Mouse (Mus musculus) myocyte (in vitro differentiated cells): ENCODE measurements around the gene Pacsin1. TPM values are rescaled to one million over a fixed set of nuclear protein-coding genes. Genes with fewer than 3 reads are reported as not detected.
"Not testable (repeated sequence)": the region's sequence is repeated elsewhere in the genome, so short reads cannot be mapped to it uniquely, and the experiment has no call there.

Experiments
- H3K27me3 ChIP-seq: one replicate; pipeline ENCODE4 v1.6.1; 2011; ENCODE audit not compliant: control insufficient read depth, insufficient read depth, insufficient read length
- H3K36me3 ChIP-seq: one replicate; pipeline ENCODE4 v1.6.1; 2011; ENCODE audit not compliant: control insufficient read depth, insufficient read depth
- H3K4me2 ChIP-seq: one replicate; pipeline ENCODE4 v1.6.1; 2011; ENCODE audit warnings: low read depth, control low read depth
- H3K4me3 ChIP-seq: one replicate; pipeline ENCODE4 v1.5.1; 2011; ENCODE audit warnings: mild to moderate bottlenecking, control low read depth, moderate library complexity
- H3K79me2 ChIP-seq: one replicate; pipeline ENCODE4 v1.6.1; 2011; ENCODE audit not compliant: control insufficient read depth, insufficient read depth
- H3ac ChIP-seq: one replicate; pipeline ENCODE4 v1.6.1; 2011; ENCODE audit not compliant: control insufficient read depth, insufficient read length
- CEBPB ChIP-seq: IDR thresholded peaks from 2 replicates; pipeline ENCODE4 v1.6.1; 2011; ENCODE audit warnings: mild to moderate bottlenecking, moderate library complexity; ENCODE audit not compliant: poor library complexity, insufficient read depth, severe bottlenecking
- E2F4 ChIP-seq: IDR thresholded peaks from one replicate; pipeline ENCODE4 v1.6.1; 2011; ENCODE audit warnings: mild to moderate bottlenecking, control low read depth, moderate library complexity; ENCODE audit not compliant: insufficient read depth
- MAX ChIP-seq: IDR thresholded peaks from one replicate; pipeline ENCODE4 v1.6.1; 2011; ENCODE audit warnings: low read depth, mild to moderate bottlenecking, control low read depth
- MYOD1 ChIP-seq, 3 experiments: IDR thresholded peaks; one replicate each; pipeline ENCODE4 v1.6.1; 2011; ENCODE audit warnings: control low read depth in 2 of 3, low read depth in 2 of 3, mild to moderate bottlenecking in 2 of 3, moderate library complexity in 1 of 3; ENCODE audit not compliant: insufficient read length in 2 of 3, control insufficient read depth in 1 of 3
- MYOG ChIP-seq, 3 experiments: IDR thresholded peaks; one replicate each; pipeline ENCODE4 v1.6.1; 2011; ENCODE audit warnings: control low read depth in 2 of 3, low read depth in 2 of 3, mild to moderate bottlenecking in 2 of 3; ENCODE audit not compliant: insufficient read length in 2 of 3, control insufficient read depth in 1 of 3, insufficient read depth in 1 of 3
- POLR2A ChIP-seq: IDR thresholded peaks from one replicate; pipeline ENCODE4 v1.6.1; 2011; ENCODE audit warnings: low read depth, mild to moderate bottlenecking, control low read depth, moderate library complexity; ENCODE audit not compliant: insufficient read length
- POLR2AphosphoS2 ChIP-seq: IDR thresholded peaks from one replicate; pipeline ENCODE4 v1.6.1; 2011; ENCODE audit warnings: low read depth, control low read depth; ENCODE audit not compliant: insufficient read length
- REST ChIP-seq: IDR thresholded peaks from one replicate; pipeline ENCODE4 v1.6.1; 2011; ENCODE audit warnings: mild to moderate bottlenecking, control low read depth, moderate library complexity; ENCODE audit not compliant: insufficient read depth, insufficient read length
- SRF ChIP-seq: IDR thresholded peaks from one replicate; pipeline ENCODE4 v1.6.1; 2011; ENCODE audit warnings: low read depth; ENCODE audit not compliant: control insufficient read depth, insufficient read length
- TCF12 ChIP-seq: IDR thresholded peaks from one replicate; pipeline ENCODE4 v1.6.1; 2011; ENCODE audit warnings: mild to moderate bottlenecking, control low read depth; ENCODE audit not compliant: poor library complexity, insufficient read depth, severe bottlenecking
- TCF3 ChIP-seq: IDR thresholded peaks from one replicate; pipeline ENCODE4 v1.6.1; 2011; ENCODE audit warnings: low read depth, control low read depth; ENCODE audit not compliant: insufficient read length
- USF1 ChIP-seq: IDR thresholded peaks from one replicate; pipeline ENCODE4 v1.6.1; 2011; ENCODE audit warnings: low read depth, mild to moderate bottlenecking, control low read depth, moderate library complexity
- polyA plus RNA-seq: library from polyadenylated mRNA; unstranded; fragments of >200 nt; fragmentation: generic; extraction: Trizol; gene quantifications from one replicate; pipeline ENCODE4 v1.2.1, GENCODE M21; 2012; ENCODE audit warnings: missing spikeins

Pacsin1 gene
- polyA plus RNA-seq, 1 experiment = 3.0 TPM

DNA sequence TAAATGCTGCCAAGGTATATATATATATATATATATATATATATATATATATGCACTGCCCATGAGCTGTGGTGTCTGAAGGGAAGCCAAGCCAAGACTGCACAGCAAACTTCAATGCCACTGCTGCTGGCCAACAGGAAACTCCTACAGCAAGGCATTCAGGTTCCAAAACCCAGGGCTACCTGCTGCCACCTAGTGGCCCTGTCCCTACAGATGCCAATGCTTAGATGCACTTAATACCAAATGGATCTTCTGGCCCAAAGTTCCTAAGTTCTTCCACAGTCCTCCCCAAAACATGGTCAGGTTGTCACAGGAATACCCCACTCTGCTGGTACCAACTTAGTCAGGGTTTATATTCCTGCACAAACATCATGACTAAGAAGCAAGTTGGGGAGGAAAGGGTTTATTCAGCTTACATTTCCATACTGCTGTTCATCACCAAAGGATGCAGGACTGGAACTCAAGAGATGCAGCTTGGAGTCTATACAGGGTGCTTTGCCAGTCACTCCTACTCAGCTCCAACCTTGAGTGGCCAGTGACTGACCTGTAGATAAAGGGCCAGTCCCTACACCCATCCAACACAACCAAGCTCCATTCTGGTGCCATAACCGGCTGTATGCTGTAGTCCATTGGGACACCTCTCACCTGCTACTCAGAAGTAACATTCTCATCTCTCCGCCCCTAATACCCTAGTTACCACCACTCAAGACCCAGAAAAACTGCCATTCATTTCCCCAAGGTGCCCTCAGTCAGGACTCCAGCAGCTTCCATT is 25.9 kb upstream of the Pacsin1 start:
- Histone ChIP-seq H3K27me3 (no peaks in the 10 kb centered on the region), H3K36me3 (peaks cover 34% of the 10 kb centered on the region), H3ac (no peak overlapping the region), H3K4me3 (no peak overlapping the region), H3K79me2 (peaks cover 31% of the 10 kb centered on the region), H3K4me2 (no peak overlapping the region)
- peak; percentile 22 for TF ChIP-seq POLR2A
- no peak for TF ChIP-seq E2F4
- peak; percentile 96 for TF ChIP-seq POLR2AphosphoS2

- H3K36me3 ChIP-seq = peaks cover 34% of the 10 kb centered on the region
- peaks cover 37% of the 10 kb centered on the region for H3K79me2 ChIP-seq
- H3K4me3 ChIP-seq = peak within 1 kb of the TSS; percentile 96
- peak within 1 kb of the TSS; percentile 96 for H3K4me2 ChIP-seq
- TF ChIP-seq MYOD1 (IDR thresholded peaks at IDR 0.05; ENCODE audit: control insufficient read depth in 1 of 3, insufficient read length in 2 of 3, low read depth in 2 of 3) = peak in 1 of 3 experiments; percentile 30
- TF ChIP-seq MYOG (IDR thresholded peaks at IDR 0.05; ENCODE audit: control insufficient read depth in 1 of 3, insufficient read depth in 1 of 3, insufficient read length in 2 of 3, low read depth in 2 of 3) = no peak
- peak; percentile 22 for TF ChIP-seq E2F4
- no peak for TF ChIP-seq CEBPB
- TF ChIP-seq MAX = no peak
- no peak for TF ChIP-seq USF1
- no peak for TF ChIP-seq SRF
- TF ChIP-seq POLR2A = peak; percentile 97
- peak; percentile 100 for TF ChIP-seq POLR2AphosphoS2
- no peak for TF ChIP-seq TCF12
- no peak for TF ChIP-seq TCF3
- TF ChIP-seq REST = no peak
- H3K27me3 ChIP-seq = no peaks in the 10 kb centered on the region
- H3ac ChIP-seq = peak within 1 kb of the TSS; percentile 61
Observed at GRCm38 (mm10) chr17:27634871-27635574, 20.3 kb upstream of the Pacsin1 start, which contains the start of gene RPS10-NUDT3. Gene RPS10-NUDT3, minus strand, starts transcription at chr17:27635222.

GRCm38 (mm10) chr17:27635575-27635903 is 19.8 kb upstream of the Pacsin1 start:
- Histone ChIP-seq H3K4me2 (peak overlapping the region; percentile 71), H3ac (peak overlapping the region; percentile 61), H3K36me3 (peaks cover 32% of the 10 kb centered on the region), H3K79me2 (peaks cover 37% of the 10 kb centered on the region), H3K4me3 (peak overlapping the region; percentile 96)
- H3K27me3 ChIP-seq = not testable (repeated sequence)

DNA sequence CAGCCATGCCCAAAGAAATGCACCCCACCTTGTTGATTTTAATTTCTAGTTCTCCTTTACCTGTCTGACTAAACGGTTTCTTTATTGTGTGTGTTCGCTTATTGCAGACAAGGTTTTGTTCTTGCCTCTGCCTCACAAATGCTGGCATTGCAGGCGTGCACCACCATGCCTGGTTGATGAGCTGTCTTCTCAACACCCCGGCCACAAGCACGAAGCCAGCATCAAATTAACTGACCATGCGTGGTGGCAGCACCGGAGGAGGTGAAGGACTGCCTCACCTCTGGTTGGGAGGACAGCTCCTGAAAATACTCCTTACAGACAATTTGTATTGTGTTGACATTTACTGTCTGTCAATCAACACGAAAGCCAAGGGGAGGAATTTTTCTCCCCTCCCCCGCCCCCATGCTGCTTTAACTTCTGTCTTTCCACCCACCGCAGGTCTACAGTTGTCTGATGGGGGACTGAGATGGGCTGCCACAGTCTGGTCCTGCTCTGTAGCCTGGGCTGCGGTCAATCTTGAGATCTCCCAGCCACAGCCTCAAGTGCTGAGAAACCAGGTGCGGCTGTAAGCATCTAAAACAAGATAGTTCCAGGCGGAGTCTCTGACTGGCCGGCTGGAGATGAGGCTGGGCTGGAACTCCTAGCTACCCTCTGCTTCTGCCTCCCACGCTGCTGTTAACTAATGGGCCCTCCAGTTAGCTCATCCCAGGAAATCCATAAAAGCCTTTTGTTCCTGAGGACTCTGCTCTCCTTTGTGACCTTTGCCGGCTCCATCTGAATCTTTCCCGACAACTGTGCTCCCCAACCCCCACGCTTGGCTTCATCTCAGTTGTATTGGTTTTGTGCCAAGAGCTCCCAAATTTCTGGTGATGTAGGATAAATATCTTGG is 18.9 kb upstream of the Pacsin1 start, which contains the start of gene Rps10:
Gene Rps10 (minus strand): TSS at position 538 of the 889 bp plus-strand sequence.
- Histone ChIP-seq H3ac (peak within 1 kb of the TSS; percentile 61), H3K4me3 (peak within 1 kb of the TSS; percentile 96), H3K36me3 (peaks cover 23% of the 10 kb centered on the region), H3K79me2 (peaks cover 36% of the 10 kb centered on the region), H3K4me2 (peak within 1 kb of the TSS; percentile 71), H3K27me3 (no peaks in the 10 kb centered on the region)
- no peak for TF ChIP-seq CEBPB
- TF ChIP-seq POLR2AphosphoS2 = no peak
- no peak for TF ChIP-seq E2F4
- TF ChIP-seq MYOG (IDR thresholded peaks at IDR 0.05; ENCODE audit: control insufficient read depth in 1 of 3, insufficient read depth in 1 of 3, insufficient read length in 2 of 3, low read depth in 2 of 3) = no peak
- no peak for TF ChIP-seq TCF12
- no peak for TF ChIP-seq POLR2A
- TF ChIP-seq MAX = no peak
- no peak for TF ChIP-seq MYOD1 (IDR thresholded peaks at IDR 0.05; ENCODE audit: control insufficient read depth in 1 of 3, insufficient read length in 2 of 3, low read depth in 2 of 3)
- TF ChIP-seq TCF3 = no peak
- no peak for TF ChIP-seq REST
- TF ChIP-seq USF1 = no peak
- no peak for TF ChIP-seq SRF

GRCm38 (mm10) chr17:27637333-27637732 is 18.0 kb upstream of the Pacsin1 start:
- Histone ChIP-seq H3K27me3 (no peaks in the 10 kb centered on the region), H3ac (no peak overlapping the region), H3K36me3 (peaks cover 14% of the 10 kb centered on the region), H3K4me2 (no peak overlapping the region), H3K4me3 (no peak overlapping the region), H3K79me2 (peaks cover 27% of the 10 kb centered on the region)
- TF ChIP-seq POLR2AphosphoS2 (no peak), CEBPB (no peak), TCF3 (no peak), MAX (no peak), MYOD1 (IDR thresholded peaks at IDR 0.05; ENCODE audit: control insufficient read depth in 1 of 3, insufficient read length in 2 of 3, low read depth in 2 of 3) (no peak), TCF12 (no peak), MYOG (IDR thresholded peaks at IDR 0.05; ENCODE audit: control insufficient read depth in 1 of 3, insufficient read depth in 1 of 3, insufficient read length in 2 of 3, low read depth in 2 of 3) (no peak), E2F4 (no peak), SRF (no peak), REST (no peak), POLR2A (no peak), USF1 (no peak)
